Mouse (Mus musculus): ENCODE results near the gene Anapc7.

DNA sequence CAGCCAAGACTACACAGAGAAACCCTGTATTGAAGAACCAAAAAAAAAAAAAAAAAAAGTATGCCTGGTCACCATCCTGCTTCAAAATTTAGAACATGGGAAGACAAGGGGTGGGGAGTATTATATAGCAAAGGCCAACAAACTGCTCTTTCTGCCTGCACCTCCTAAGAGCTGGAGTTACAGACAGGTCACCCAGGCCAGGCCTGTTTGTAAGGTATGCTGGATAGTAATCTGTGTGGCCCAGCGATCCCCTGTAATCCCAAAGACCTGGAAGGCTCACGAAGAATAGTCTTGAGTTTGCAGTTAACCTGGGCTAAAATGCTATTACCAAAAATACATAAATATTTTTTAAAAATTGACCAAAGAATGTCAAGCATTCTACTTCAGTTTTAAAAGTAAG lies 68.7 kb downstream of the Anapc7 start:
- TF ChIP-seq ZNF384 (IDR thresholded peaks at IDR 0.05; ENCODE audit: low read depth, low read length) (no peak), MAFK (IDR thresholded peaks at IDR 0.05; ENCODE audit: insufficient read depth, low read depth, low read length) (no peak), ZC3H11A (IDR thresholded peaks at IDR 0.05; ENCODE audit: borderline replicate concordance, low read depth, low read length) (no peak), CHD2 (IDR thresholded peaks at IDR 0.05; ENCODE audit: low read depth, low read length) (no peak), HCFC1 (IDR thresholded peaks at IDR 0.05; ENCODE audit: borderline replicate concordance, insufficient read depth, low read length) (no peak)
